Comparison of ENCODE assay signal across 8 mouse cellular contexts in the genomic region with DNA sequence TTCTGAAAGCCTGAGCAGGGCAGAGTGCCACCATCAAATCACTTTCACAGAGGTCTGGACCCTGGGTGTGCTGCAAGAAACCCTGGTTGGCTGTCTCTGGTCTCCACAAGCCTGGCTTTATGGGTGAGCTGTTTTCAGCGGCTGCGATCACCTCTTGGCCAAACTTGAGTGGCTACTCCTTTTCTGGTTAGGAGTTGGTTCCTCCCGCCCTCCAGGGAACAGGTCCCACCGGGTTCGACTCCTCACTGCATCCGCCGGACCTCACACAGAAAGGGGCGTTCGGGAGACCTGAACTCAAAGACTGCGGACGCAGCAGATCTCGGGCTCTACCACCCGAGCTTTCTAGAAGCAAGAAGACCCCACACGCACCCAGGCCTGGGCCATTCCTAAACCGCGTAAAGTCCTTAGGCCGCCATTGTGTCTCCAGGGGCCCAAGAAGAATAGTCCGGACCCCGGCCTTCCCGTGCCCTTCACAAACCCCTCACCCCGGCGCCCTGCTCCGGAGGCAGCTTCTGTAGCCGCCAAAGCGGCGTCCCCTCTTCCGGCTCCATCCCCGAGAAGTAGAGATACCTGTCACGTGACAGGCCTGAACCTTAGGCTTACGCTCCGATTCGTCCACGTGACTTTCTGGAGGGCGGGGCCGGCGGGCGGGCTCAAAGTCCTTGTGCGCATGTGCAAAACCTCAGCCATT. TPM values are rescaled to one million over a fixed set of nuclear protein-coding genes. Genes with fewer than 3 reads are reported as not detected.
DNase-seq lines count a peak whose midpoint lies in the region; ATAC-seq and TF ChIP-seq lines count a peak whose summit lies in the region.

A gene (minus strand): TSS at position 596 of the 691 bp plus-strand sequence.

- peak within 1 kb of the TSS; percentile 74 for H3K9ac ChIP-seq in heart, embryonic 11.5 days (ENCODE audit: low read depth, low read length)
- H3K9ac ChIP-seq in kidney, embryonic 16.5 days (replicated peaks; ENCODE audit: low read length): peak within 1 kb of the TSS; percentile 88
- H3K9ac ChIP-seq in liver, adult 2 months (ENCODE audit: low read depth, low read length): peak within 1 kb of the TSS; percentile 82

- H3K9me3 ChIP-seq in heart, embryonic 11.5 days (replicated peaks; ENCODE audit: control insufficient read depth, low read length): no peaks in the 10 kb centered on the region
- H3K9me3 ChIP-seq in kidney, embryonic 16.5 days (ENCODE audit: low read length): no peaks in the 10 kb centered on the region

- H3ac ChIP-seq in myocyte (ENCODE audit: control insufficient read depth, insufficient read length): peak within 1 kb of the TSS; percentile 7

- DNase-seq in B cell, adult 2 months: peak; percentile 96 to 97
- DNase-seq in brain, adult 2 months (ENCODE audit: low read depth, low spot score): peak; percentile 95
- peak; percentile 76 for DNase-seq in liver, adult 2 months (ENCODE audit: extremely low read depth, low read depth, low spot score)
- peak; percentile 94 for DNase-seq in splenic B cell, adult 2 months (ENCODE audit: low read depth, low spot score)

- ATAC-seq in erythroblast, adult 5-6 weeks (replicated peaks; ENCODE audit: low FRiP score, poor library complexity, severe bottlenecking): peak; percentile 95
- ATAC-seq in heart, embryonic 11.5 days (replicated peaks; ENCODE audit: insufficient number of reproducible peaks, low FRiP score, low TSS enrichment): peak; percentile 95
- peak; percentile 91 for ATAC-seq in kidney, embryonic 16.5 days (ENCODE audit: low FRiP score, low TSS enrichment)

- H3K79me2 ChIP-seq in liver, adult 2 months (ENCODE audit: control insufficient read depth, insufficient read depth, low read length): peaks cover 14% of the 10 kb centered on the region; the same call in 1 of the 2 replicates
- peaks cover 26% of the 10 kb centered on the region for H3K79me2 ChIP-seq in myocyte (ENCODE audit: control insufficient read depth, insufficient read depth)

- no peak for TF ChIP-seq CTCF in liver, adult 2 months (IDR thresholded peaks at IDR 0.05; ENCODE audit: low read depth, low read length)

- H3K4me1 ChIP-seq in heart, embryonic 11.5 days (ENCODE audit: control insufficient read depth, insufficient read depth, low read length): peaks cover 21% of the 10 kb centered on the region
- peaks cover 19% of the 10 kb centered on the region for H3K4me1 ChIP-seq in kidney, embryonic 16.5 days (ENCODE audit: insufficient read depth, low read length)
- H3K4me1 ChIP-seq in liver, adult 2 months (ENCODE audit: control insufficient read depth, insufficient read depth, low read length): 0 out of 2 replicates have a peak, but pooled peaks cover 4% of the 10 kb centered on the region

- peak within 1 kb of the TSS; percentile 76 for H3K4me2 ChIP-seq in heart, embryonic 11.5 days
- H3K4me2 ChIP-seq in kidney, embryonic 16.5 days (replicated peaks; ENCODE audit: low read depth, low read length): peak within 1 kb of the TSS; percentile 83
- H3K4me2 ChIP-seq in myocyte (ENCODE audit: low read depth): peak within 1 kb of the TSS; percentile 85

- no peaks in the 10 kb centered on the region for H3K27me3 ChIP-seq in heart, embryonic 11.5 days (ENCODE audit: control insufficient read depth, insufficient read depth, low read length)
- no peaks in the 10 kb centered on the region for H3K27me3 ChIP-seq in kidney, embryonic 16.5 days (ENCODE audit: insufficient read depth, low read length)
- H3K27me3 ChIP-seq in liver, adult 2 months (ENCODE audit: control insufficient read depth, insufficient read depth, low read length): no peaks in the 10 kb centered on the region
- H3K27me3 ChIP-seq in myocyte (ENCODE audit: control insufficient read depth, insufficient read depth, insufficient read length): no peaks in the 10 kb centered on the region
- H3K27me3 ChIP-seq in splenic B cell, adult 2 months (ENCODE audit: control insufficient read depth, insufficient read depth, low read length, poor library complexity, severe bottlenecking): no peaks in the 10 kb centered on the region

- H3K36me3 ChIP-seq in heart, embryonic 11.5 days (ENCODE audit: control insufficient read depth, insufficient read depth, low read length): no peaks in the 10 kb centered on the region; the same call in 1 of the 2 replicates
- peaks cover 13% of the 10 kb centered on the region for H3K36me3 ChIP-seq in kidney, embryonic 16.5 days (ENCODE audit: insufficient read depth, low read length)
- H3K36me3 ChIP-seq in liver, adult 2 months (ENCODE audit: control insufficient read depth, insufficient read depth, low read length): peaks cover 19% of the 10 kb centered on the region
- H3K36me3 ChIP-seq in myocyte (ENCODE audit: control insufficient read depth, insufficient read depth): peaks cover 14% of the 10 kb centered on the region
- no peaks in the 10 kb centered on the region for H3K36me3 ChIP-seq in splenic B cell, adult 2 months (ENCODE audit: control insufficient read depth, insufficient read depth, low read length, poor library complexity, severe bottlenecking)

- under 1% methylated on average over 38 of the region's 38 CpGs for WGBS in heart, embryonic 11.5 days (ENCODE audit: insufficient replicate concordance)
- 0% methylated on average over 38 of the region's 38 CpGs for WGBS in kidney, embryonic 16.5 days
- under 1% methylated on average over 38 of the region's 38 CpGs for WGBS in liver, adult 2 months

- peak within 1 kb of the TSS; percentile 65 for H3K4me3 ChIP-seq in heart, embryonic 11.5 days (ENCODE audit: low read depth, low read length)
- peak within 1 kb of the TSS; percentile 73 for H3K4me3 ChIP-seq in kidney, embryonic 16.5 days (ENCODE audit: low read length)
- H3K4me3 ChIP-seq in liver, adult 2 months (ENCODE audit: insufficient read depth, low read depth, low read length): peak within 1 kb of the TSS; percentile 82
- peak within 1 kb of the TSS; percentile 84 for H3K4me3 ChIP-seq in myocyte

- peak within 1 kb of the TSS; percentile 42 for H3K27ac ChIP-seq in heart, embryonic 11.5 days (ENCODE audit: low read depth, low read length)
- H3K27ac ChIP-seq in kidney, embryonic 16.5 days (ENCODE audit: low read length): peak within 1 kb of the TSS; percentile 76
- peak within 1 kb of the TSS; percentile 65 for H3K27ac ChIP-seq in liver, adult 2 months (replicated peaks; ENCODE audit: insufficient read depth, low read depth, low read length)

- peak; percentile 81 for TF ChIP-seq POLR2A in liver, adult 2 months (IDR thresholded peaks at IDR 0.05; ENCODE audit: extremely low read depth, insufficient read depth, low read length)
- peak; percentile 67 for TF ChIP-seq POLR2A in myocyte (IDR thresholded peaks at IDR 0.05; ENCODE audit: insufficient read length, low read depth)

TF ChIP-seq in myocyte, 11 proteins besides CTCF, POLR2A, EP300 and RAD21:
- TF ChIP-seq E2F4 (IDR thresholded peaks at IDR 0.05; ENCODE audit: insufficient read depth) (no peak), MAX (IDR thresholded peaks at IDR 0.05; ENCODE audit: low read depth) (no peak), POLR2AphosphoS2 (IDR thresholded peaks at IDR 0.05; ENCODE audit: insufficient read length, low read depth) (peak; percentile 61), USF1 (IDR thresholded peaks at IDR 0.05; ENCODE audit: low read depth) (peak; percentile 99)
TF ChIP-seq in myocyte: peak in this region for 2.

RNA-seq across cellular contexts. Expression of the gene that starts here (rescaled TPM):
- total RNA-seq in erythroblast, adult 5-6 weeks (2015; ENCODE audit: low replicate concordance): 57.1 and 66.7 TPM in 2 replicates
- total RNA-seq in erythroblast, adult 5-6 weeks (2017; ENCODE audit: low replicate concordance): 28.7 and 59.9 TPM in 2 replicates
- 130 and 131 TPM in 2 replicates for polyA plus RNA-seq in heart, embryonic 11.5 days (2014; fragmentation: Nextera tagmentation; extraction: Ambion mirVana)
- 138 and 144 TPM in 2 replicates for polyA plus RNA-seq in kidney, embryonic 16.5 days (2015; fragmentation: Nextera tagmentation; extraction: Ambion mirVana)
- 13.8 and 15.2 TPM in 2 replicates for total RNA-seq in liver, adult 2 months (2014; rRNA removed)
- polyA plus RNA-seq in liver, adult 2 months (2012; rRNA removed): 2.3 and 3.1 TPM in 2 replicates
- polyA plus RNA-seq in myocyte (2012; fragmentation: generic; extraction: Trizol): 19.8 TPM

Comparison
In these comparisons a context has a peak if more than half of its experiments do, and no peak if none do; other contexts are left out.
1. Peak in every context shown above with its lines: DNase-seq, ATAC-seq, H3K4me3 ChIP-seq and H3K27ac ChIP-seq.